Mouse (Mus musculus): ENCODE measurements around the gene Arhgap21.

DNA sequence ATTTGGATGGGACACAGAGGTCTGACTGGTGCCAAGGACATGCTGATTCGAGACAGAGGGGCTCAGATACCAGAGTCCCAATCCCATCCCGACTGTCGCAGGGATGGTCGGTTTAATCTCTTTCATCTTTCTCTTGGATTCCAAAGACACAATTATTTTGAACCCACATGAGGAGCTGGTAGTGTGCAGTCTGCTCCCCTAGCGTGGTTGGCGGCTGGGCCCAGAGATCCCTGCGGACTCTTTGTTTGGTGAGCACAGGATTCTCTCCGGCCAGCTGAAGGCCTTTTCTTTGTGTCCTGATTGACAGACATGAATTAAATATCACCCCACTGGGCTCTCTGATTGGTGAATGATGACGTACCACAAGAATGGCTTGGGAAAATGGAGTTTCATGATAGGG is 41.5 kb upstream of the Arhgap21 start:
- TF ChIP-seq CTCF (IDR thresholded peaks at IDR 0.05; ENCODE audit: low read depth, low read length) (no peak), GATA1 (IDR thresholded peaks at IDR 0.05; ENCODE audit: borderline replicate concordance, low read length) (no peak), TAL1 (conservative IDR thresholded peaks at IDR 0.05; ENCODE audit: low read depth, low read length) (no peak), GATA2 (IDR thresholded peaks at IDR 0.05; ENCODE audit: borderline replicate concordance, low read depth, low read length) (no peak)

All from G1E (cell line).